Mouse (Mus musculus): Measurements from ENCODE around the gene Rnps1.

Rnps1 gene

GRCm38 (mm10) chr17:24469336-24469909 is 55.1 kb downstream of the Rnps1 start:
- no peak for DNase-seq (ENCODE audit: extremely low spot score, low read depth, low spot score)

GRCm38 (mm10) chr17:24469910-24470602 is 55.7 kb downstream of the Rnps1 start, which contains the start of the genes E4f1 and Pgp:
E4f1 (minus strand) TSS chr17:24470313.
Pgp (plus strand) TSS chr17:24470392.
- DNase-seq (ENCODE audit: extremely low spot score, low read depth, low spot score), result peak; percentile 88

GRCm38 (mm10) chr17:24470701-24471527 is 56.5 kb downstream of the Rnps1 start:
- DNase-seq (ENCODE audit: extremely low spot score, low read depth, low spot score), result no peak

GRCm38 (mm10) chr17:24472512-24472911 is 58.1 kb downstream of the Rnps1 start:
- DNase-seq (ENCODE audit: extremely low spot score, low read depth, low spot score), result no peak

- DNase-seq (ENCODE audit: extremely low spot score, low read depth, low spot score), result no peak
Observed at GRCm38 (mm10) chr17:24473612-24474275, 59.4 kb downstream of the Rnps1 start, which contains the start of gene Bricd5. Bricd5 (plus strand) TSS chr17:24473884.

- DNase-seq (ENCODE audit: extremely low spot score, low read depth, low spot score), result no peak
Observed at GRCm38 (mm10) chr17:24474557-24474956, 60.2 kb downstream of the Rnps1 start.
